Mouse (Mus musculus) cerebellum, adult 9-10 months (tissue): ENCODE results near the gene Slc24a4.
"Not testable (repeated sequence)": the region's sequence is repeated elsewhere in the genome, so short reads cannot be mapped to it uniquely, and the experiment has no call there.

Source experiments
- DNase-seq: peaks from one replicate; pipeline ENCODE4 v3.0.0; 2022

Slc24a4 gene

GRCm38 (mm10) chr12:102251070-102251469 is 122.5 kb downstream of the Slc24a4 start:
- DNase-seq, result no peak

GRCm38 (mm10) chr12:102251985-102252384 is 123.5 kb downstream of the Slc24a4 start:
- DNase-seq, result no peak

- no peak for DNase-seq
Measured at GRCm38 (mm10) chr12:102252525-102252924, 124.0 kb downstream of the Slc24a4 start.

GRCm38 (mm10) chr12:102255012-102255411 is 126.5 kb downstream of the Slc24a4 start:
- no peak for DNase-seq

- no peak for DNase-seq
Measured at GRCm38 (mm10) chr12:102258522-102259112, 130.1 kb downstream of the Slc24a4 start.

- no peak for DNase-seq
Measured at GRCm38 (mm10) chr12:102261933-102262396, 133.4 kb downstream of the Slc24a4 start.

- no peak for DNase-seq
Measured at GRCm38 (mm10) chr12:102262809-102263208, 134.3 kb downstream of the Slc24a4 start.

- no peak for DNase-seq
Measured at GRCm38 (mm10) chr12:102263249-102263648, 134.7 kb downstream of the Slc24a4 start.

- no peak for DNase-seq
Measured at GRCm38 (mm10) chr12:102266433-102266832, 137.9 kb downstream of the Slc24a4 start.

GRCm38 (mm10) chr12:102269144-102269543 is 140.6 kb downstream of the Slc24a4 start:
- no peak for DNase-seq

GRCm38 (mm10) chr12:102270776-102271405 is 142.4 kb downstream of the Slc24a4 start:
- no peak for DNase-seq

- DNase-seq, result no peak
Measured at GRCm38 (mm10) chr12:102271447-102271846, 142.9 kb downstream of the Slc24a4 start.

- no peak for DNase-seq
Measured at GRCm38 (mm10) chr12:102275833-102276443, 147.4 kb downstream of the Slc24a4 start.

GRCm38 (mm10) chr12:102280290-102280689 is 151.8 kb downstream of the Slc24a4 start:
- not testable (repeated sequence) for DNase-seq

- DNase-seq, result no peak
Measured at GRCm38 (mm10) chr12:102280867-102281503, 152.5 kb downstream of the Slc24a4 start.

- no peak for DNase-seq
Measured at GRCm38 (mm10) chr12:102282126-102282525, 153.6 kb downstream of the Slc24a4 start.

GRCm38 (mm10) chr12:102282763-102283482 is 154.4 kb downstream of the Slc24a4 start, which contains the start of gene Rin3:
Gene Rin3 (plus strand): TSS chr12:102283048.
- DNase-seq, result no peak

GRCm38 (mm10) chr12:102283483-102284266 is 155.1 kb downstream of the Slc24a4 start:
- DNase-seq, result no peak

GRCm38 (mm10) chr12:102284267-102284610 is 155.7 kb downstream of the Slc24a4 start:
- no peak for DNase-seq

- no peak for DNase-seq
Measured at GRCm38 (mm10) chr12:102284618-102285159, 156.2 kb downstream of the Slc24a4 start.

- no peak for DNase-seq
Measured at GRCm38 (mm10) chr12:102285318-102285717, 156.8 kb downstream of the Slc24a4 start.

- no peak for DNase-seq
Measured at GRCm38 (mm10) chr12:102285779-102286178, 157.2 kb downstream of the Slc24a4 start.
